ENCODE assay signal across 20 mouse cellular contexts in the genomic region with DNA sequence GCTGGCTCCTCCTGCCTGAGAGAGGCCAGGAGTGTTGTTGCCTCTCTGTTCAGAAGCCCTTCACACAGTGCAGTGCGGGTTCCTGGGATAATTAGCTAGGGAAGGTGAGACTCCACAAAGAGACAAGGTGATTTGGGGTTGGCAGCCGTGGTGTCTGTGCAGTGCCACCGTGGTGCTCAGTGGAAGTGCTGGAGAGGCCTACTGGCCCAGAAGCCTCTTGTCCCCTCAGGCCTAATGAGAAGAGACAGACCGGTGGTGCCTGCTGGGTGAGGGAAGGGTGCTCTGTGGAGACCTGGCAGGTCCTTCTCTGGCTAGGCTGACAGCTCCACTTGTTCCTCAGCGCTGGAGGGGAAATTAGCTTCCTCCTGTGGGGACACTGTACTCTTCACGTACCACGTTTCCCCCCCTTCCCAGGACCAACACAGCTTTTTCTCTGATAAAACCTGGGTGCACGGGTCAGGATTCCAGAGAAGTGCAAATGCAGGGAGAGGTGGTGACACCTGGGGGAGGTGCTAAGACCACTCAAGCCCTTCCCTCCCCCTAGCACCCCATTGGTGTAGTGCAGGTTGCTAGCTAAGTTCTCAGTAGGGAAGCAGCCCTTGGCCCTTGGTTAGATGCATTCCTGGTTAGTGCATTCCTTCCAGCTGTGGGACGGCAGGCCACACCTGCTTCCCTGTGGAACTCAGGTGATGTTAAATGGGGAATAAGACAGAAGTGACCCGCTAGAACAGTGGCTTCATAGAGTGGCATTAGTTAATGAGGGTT.
DNase-seq lines count a peak whose midpoint lies in the region; ATAC-seq and TF ChIP-seq lines count a peak whose summit lies in the region.
"Had no signal": no experiment of that assay in that cellular context is flagged by ENCODE, and none has a peak within 500 bp of the region (broad histone marks: within the 10 kb centered on the region; RNA-seq: fewer than 3 reads in every experiment).

No protein-coding gene starts in this region.

- H3K4me1 ChIP-seq in midbrain, embryonic 16.5 days (ENCODE audit: control insufficient read depth, insufficient read depth, low read length), result no peaks in the 10 kb centered on the region
- H3K4me1 ChIP-seq in midbrain, embryonic 15.5 days, result peaks cover 2% of the 10 kb centered on the region; the same call in 1 of the 2 replicates
- H3K4me1 ChIP-seq: embryonic facial prominence, embryonic 15.5 days; heart, embryonic 13.5 days; stomach, embryonic 15.5 days had no signal

- H3K9ac ChIP-seq in midbrain, embryonic 16.5 days (ENCODE audit: low read depth, low read length), result no peak overlapping the region
- no peak overlapping the region for H3K9ac ChIP-seq in midbrain, embryonic 15.5 days
- H3K9ac ChIP-seq: embryonic facial prominence, embryonic 15.5 days; heart, embryonic 13.5 days; liver, postnatal 0 days; midbrain, embryonic 13.5 days; stomach, embryonic 15.5 days had no signal

- ATAC-seq in midbrain, embryonic 16.5 days, result 0 out of 2 replicates have a peak, but pooled peaks have one; percentile 32
- no peak for ATAC-seq in midbrain, embryonic 15.5 days (replicated peaks)
- ATAC-seq: liver, postnatal 0 days; midbrain, embryonic 13.5 days had no signal

- TF ChIP-seq POLR2A in brain, embryonic 14.5 days (IDR thresholded peaks at IDR 0.05; ENCODE audit: borderline replicate concordance, extremely low read depth, insufficient read depth, insufficient read length, poor library complexity, severe bottlenecking), result no peak

- WGBS in midbrain, embryonic 16.5 days, result 43% methylated on average over 10 of the region's 10 CpGs
- WGBS in midbrain, embryonic 15.5 days, result 46% methylated on average over 10 of the region's 10 CpGs

- no peak overlapping the region for H3K27ac ChIP-seq in midbrain, embryonic 16.5 days (ENCODE audit: low read length)
- no peak overlapping the region for H3K27ac ChIP-seq in midbrain, embryonic 15.5 days
- H3K27ac ChIP-seq: embryonic facial prominence, embryonic 15.5 days; gastrocnemius, adult 2 months; heart, embryonic 13.5 days; layer of hippocampus, adult 2 months; limb, embryonic 10.5 days; midbrain, embryonic 13.5 days; stomach, embryonic 15.5 days had no signal

- no peak for TF ChIP-seq CTCF in brain, embryonic 14.5 days (IDR thresholded peaks at IDR 0.05; ENCODE audit: borderline replicate concordance, extremely low read depth, insufficient read depth, insufficient read length)

- H3K9me3 ChIP-seq in midbrain, embryonic 16.5 days (replicated peaks; ENCODE audit: control insufficient read depth, low read length, poor library complexity, severe bottlenecking), result no peaks in the 10 kb centered on the region
- no peaks in the 10 kb centered on the region for H3K9me3 ChIP-seq in midbrain, embryonic 15.5 days
- H3K9me3 ChIP-seq: embryonic facial prominence, embryonic 15.5 days; heart, embryonic 13.5 days; limb, embryonic 10.5 days; midbrain, embryonic 13.5 days; stomach, embryonic 15.5 days had no signal

- H3K36me3 ChIP-seq in midbrain, embryonic 16.5 days (ENCODE audit: control insufficient read depth, insufficient read depth, low read length), result no peaks in the 10 kb centered on the region
- no peaks in the 10 kb centered on the region for H3K36me3 ChIP-seq in midbrain, embryonic 15.5 days (replicated peaks)
- H3K36me3 ChIP-seq: embryonic facial prominence, embryonic 15.5 days; heart, embryonic 13.5 days; limb, embryonic 10.5 days; midbrain, embryonic 13.5 days; stomach, embryonic 15.5 days had no signal

- H3K4me3 ChIP-seq in midbrain, embryonic 16.5 days (ENCODE audit: low read depth, low read length), result no peak overlapping the region
- H3K4me3 ChIP-seq in midbrain, embryonic 15.5 days, result no peak overlapping the region
- H3K4me3 ChIP-seq: embryonic facial prominence, embryonic 15.5 days; gastrocnemius, adult 2 months; heart, embryonic 13.5 days; layer of hippocampus, adult 2 months; limb, embryonic 10.5 days; midbrain, embryonic 13.5 days; stomach, embryonic 15.5 days had no signal

- DNase-seq in brain, embryonic 14.5 days (ENCODE audit: low read depth), result peak; percentile 24
- peak; percentile 76 for DNase-seq in cerebellum, adult 9-11 months
- DNase-seq in urinary bladder, adult 2 months (ENCODE audit: low spot score), result no peak
- DNase-seq in adrenal gland, postnatal 14 days, result no peak
- DNase-seq in layer of hippocampus, adult 9-10 months (ENCODE audit: low spot score), result no peak
- DNase-seq: gastrocnemius, adult 2 months; heart, adult 11 months; kidney, adult 18-20 months; kidney, postnatal 10 days; liver, postnatal 0 days; lung, postnatal 10 days; thymus, adult 18-20 months had no signal

- H3K4me2 ChIP-seq in midbrain, embryonic 16.5 days (ENCODE audit: low read length), result no peak overlapping the region
- H3K4me2 ChIP-seq in midbrain, embryonic 15.5 days, result no peak overlapping the region
- H3K4me2 ChIP-seq: embryonic facial prominence, embryonic 15.5 days; heart, embryonic 13.5 days; midbrain, embryonic 13.5 days; stomach, embryonic 15.5 days had no signal

- H3K27me3 ChIP-seq in midbrain, embryonic 16.5 days (ENCODE audit: control insufficient read depth, insufficient read depth, low read depth, low read length), result no peaks in the 10 kb centered on the region
- H3K27me3 ChIP-seq in midbrain, embryonic 15.5 days (replicated peaks), result no peaks in the 10 kb centered on the region
- H3K27me3 ChIP-seq: embryonic facial prominence, embryonic 15.5 days; heart, embryonic 13.5 days; midbrain, embryonic 13.5 days; stomach, embryonic 15.5 days had no signal

Comparison
In these comparisons a context has a peak if more than half of its experiments do, and no peak if none do; other contexts are left out.
1. DNase-seq: peak in brain, embryonic 14.5 days (single experiment) and cerebellum, adult 9-11 months (single experiment); none in urinary bladder, adult 2 months (single experiment), adrenal gland, postnatal 14 days (single experiment) and layer of hippocampus, adult 9-10 months (single experiment).